Mouse (Mus musculus) MEL-GATA-1-ER (cell line): ENCODE results near the gene Rnf213.

ENCODE experiments used
- DNase-seq: peaks from one replicate; pipeline ENCODE4 v3.0.0-alpha.2; 2012; ENCODE audit warnings: low read depth; ENCODE audit errors: extremely low read depth

Gene Rnf213

DNA sequence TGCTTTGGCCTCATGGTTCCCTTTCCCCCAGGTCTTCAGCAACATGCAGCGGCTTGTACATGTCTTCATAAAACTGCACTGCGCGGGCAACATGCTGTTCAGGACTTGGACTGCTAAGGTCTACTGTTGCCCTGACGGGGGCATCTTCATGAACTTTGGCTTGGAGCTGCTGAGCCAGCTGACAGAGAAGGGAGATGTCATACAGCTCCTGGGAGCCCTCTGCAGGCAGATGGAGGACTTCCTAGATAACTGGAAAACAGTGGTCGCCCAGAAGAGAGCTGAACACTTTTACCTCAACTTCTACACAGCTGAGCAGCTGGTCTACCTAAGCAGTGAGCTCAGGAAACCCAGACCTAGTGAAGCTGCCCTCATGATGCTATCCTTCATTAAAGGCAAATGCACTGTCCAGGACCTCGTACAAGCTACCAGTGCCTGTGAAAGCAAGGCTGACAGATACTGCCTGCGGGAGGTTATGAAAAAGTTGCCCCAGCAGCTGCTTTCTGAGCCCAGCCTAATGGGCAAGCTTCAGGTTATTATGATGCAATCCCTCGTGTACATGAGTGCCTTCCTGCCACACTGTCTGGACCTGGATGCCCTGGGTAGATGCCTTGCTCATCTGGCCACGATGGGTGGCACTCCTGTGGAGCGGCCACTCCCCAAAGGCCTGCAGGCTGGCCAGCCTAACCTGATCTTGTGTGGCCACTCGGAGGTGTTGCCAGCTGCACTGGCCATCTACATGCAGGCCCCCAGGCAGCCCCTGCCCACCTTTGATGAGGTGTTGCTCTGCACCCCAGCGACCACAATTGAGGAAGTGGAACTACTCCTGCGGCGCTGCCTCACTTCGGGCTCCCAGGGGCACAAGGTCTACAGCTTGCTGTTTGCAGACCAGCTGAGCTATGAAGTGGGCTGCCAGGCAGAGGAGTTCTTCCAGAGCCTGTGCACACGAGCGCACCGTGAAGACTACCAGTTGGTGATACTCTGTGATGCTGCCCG, 43.3 kb downstream of the Rnf213 start:
- DNase-seq, result no peak

DNA sequence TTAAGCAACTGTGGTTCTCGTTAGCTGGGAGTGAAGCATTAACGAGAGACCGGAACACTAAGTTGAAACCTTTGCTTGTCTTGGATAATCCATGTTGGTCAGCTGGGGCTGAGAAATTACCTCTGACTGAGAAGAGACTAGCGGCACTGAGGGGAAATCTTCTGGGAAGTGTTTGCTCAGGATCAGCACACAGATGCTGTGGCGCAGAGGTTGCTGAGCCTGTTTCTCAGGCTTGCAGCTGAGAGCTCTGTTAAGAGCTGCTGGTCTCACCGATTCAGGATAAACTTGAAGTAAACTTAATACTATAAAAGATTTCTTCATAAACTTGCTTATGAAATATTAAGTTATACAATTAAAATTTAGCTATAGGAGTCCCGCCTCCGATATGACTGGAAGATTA, 45.9 kb downstream of the Rnf213 start:
- DNase-seq, result no peak

DNA sequence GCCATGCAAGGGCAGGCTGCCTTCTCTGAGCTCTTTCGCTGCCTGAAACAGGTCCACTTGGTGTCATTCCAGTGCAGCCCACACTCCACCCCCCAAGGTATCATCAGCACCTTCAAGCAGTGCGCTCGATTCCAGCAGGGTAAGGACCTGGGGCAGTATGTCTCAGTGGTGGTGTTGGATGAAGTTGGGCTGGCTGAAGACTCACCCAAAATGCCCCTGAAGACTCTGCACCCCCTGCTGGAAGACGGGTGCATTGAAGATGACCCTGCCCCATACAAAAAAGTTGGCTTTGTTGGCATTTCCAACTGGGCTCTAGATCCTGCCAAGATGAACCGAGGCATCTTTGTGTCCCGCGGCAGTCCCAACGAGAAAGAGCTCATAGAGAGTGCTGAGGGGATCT, 49.3 kb downstream of the Rnf213 start:
- no peak for DNase-seq

DNA sequence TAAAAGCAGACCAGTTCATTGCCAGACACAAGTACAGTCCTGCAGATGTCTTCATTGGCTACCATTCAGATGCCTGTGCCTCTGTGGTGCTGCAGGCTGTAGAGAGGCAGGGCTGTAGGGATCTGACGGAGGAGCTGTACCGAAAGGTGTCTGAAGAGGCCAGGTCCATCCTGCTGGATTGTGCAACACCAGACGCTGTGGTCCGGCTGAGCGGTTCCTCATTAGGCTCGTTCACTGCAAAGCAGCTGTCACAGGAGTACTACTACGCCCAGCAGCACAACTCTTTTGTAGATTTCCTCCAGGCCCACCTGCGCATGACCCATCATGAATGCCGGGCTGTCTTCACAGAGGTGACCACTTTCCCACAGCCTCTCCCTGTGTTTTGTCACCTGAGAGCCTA, 50.5 kb downstream of the Rnf213 start:
- DNase-seq, result no peak

DNA sequence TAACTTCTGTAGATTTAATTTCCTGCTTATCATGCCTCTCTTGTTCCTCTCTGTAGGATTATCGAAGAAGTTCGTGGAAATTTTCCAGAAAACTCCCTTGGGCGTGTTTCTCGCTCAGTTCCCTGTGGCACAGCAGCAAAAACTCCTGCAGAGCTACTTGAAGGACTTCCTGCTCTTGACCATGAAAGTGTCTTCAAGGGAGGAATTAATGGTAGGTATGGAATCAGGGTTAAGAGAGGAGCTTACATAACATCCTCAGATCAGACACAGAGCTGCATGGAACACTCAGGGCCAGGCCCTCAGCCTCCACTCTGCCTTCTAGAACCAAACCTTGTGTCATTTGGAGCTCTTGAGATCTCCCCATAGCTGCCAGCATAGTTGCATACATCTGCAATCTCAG, 63.2 kb downstream of the Rnf213 start:
- no peak for DNase-seq

DNA sequence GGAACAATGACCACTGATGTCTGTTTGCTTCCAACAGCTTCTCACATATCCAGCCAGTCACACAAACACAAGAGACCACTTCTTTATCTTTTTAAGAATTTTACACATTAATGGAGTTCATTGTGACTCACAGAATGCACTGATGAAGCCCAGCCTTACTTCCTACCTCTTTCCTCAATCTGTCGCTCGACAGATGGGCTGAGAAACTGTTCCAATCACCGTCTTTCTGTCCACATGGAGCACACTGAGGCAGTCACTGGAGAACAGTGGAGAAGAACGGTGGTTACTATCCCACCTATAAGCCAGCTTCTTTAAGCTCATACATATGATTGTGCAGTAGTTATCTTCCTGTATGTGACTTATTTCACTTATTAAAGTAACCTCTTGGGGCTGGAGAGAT, 85.0 kb downstream of the Rnf213 start:
- DNase-seq, result no peak

DNA sequence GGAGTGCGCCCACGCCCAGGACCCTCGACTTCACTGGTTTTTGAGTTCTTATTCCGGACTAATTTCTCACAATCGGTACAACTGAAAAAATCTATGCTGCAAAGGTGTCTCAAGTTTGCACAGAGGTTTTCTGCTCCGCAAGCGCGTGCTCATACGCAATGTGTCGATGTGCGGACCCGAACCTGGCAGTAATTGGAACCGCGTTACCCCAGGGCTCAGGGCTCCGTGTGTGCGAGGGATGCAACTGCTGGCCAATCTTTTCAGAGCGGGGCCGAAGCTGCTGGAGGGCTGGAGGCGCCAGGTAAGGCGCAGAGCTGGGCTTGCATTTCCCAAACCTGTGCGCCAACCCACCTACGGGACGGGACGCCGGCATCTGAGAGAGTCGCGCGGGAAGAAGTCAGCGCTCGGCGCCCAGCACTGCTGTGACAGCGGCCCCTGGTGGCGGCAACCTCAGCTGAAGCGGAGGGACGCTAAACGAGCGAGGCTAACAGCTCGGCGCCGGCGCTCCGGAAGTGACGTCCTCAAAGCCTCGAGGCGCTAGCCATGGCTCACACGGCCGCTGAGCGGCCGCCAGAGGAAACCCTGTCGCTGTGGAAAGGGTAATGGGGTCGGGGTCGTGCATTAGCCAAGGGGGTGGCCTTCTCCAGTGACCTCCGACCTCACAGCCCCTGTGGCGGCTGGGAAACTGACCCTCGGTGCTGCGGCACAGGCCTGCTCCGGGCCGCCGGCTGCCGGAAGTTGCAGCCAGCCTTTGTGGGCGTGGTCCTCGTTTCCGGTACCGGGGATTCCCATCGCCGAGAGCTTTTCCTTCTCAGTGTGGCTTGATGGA, 98.2 kb downstream of the Rnf213 start, which contains the start of gene Endov:
TSS of gene Endov (plus strand) at position 487 of the 829 bp plus-strand sequence.
- peak; percentile 77 for DNase-seq

DNA sequence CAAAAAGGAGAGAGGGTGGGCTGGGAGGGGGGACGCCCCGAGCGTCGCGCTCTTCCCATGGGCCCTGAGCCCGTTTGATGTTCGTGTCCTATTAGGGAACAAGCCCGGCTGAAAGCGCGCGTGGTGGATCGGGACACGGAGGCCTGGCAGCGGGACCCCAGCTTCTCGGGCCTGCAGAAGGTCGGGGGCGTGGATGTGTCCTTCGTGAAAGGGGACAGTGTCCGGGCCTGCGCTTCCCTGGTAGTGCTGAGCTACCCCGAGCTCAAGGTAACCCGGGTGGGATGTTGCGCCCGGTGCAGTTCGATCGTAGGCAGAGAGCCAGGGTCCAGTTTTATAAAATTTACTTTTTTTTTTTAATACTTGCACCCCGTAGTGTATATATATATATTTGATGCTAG, 98.8 kb downstream of the Rnf213 start:
- no peak for DNase-seq

DNA sequence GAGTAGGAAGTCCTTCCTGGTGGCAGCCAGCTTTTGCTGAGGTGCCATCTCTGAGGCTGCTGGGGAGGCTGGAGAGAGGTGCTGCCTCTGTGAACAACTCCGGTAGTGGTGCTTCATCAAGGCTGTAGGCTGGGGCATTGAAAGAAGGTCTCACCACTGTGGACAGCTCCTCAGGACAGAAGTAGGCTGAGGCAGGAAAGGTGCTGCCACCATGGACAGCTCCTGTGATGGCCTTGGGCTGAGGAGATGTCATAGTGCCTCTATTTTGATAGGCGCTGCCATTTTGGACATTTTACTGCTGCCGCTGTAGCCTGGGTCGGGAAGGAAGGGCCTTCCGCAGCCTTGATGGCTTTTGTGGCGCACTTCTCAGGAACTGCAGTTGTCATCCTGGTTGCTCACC, 99.9 kb downstream of the Rnf213 start:
- DNase-seq, result no peak

DNA sequence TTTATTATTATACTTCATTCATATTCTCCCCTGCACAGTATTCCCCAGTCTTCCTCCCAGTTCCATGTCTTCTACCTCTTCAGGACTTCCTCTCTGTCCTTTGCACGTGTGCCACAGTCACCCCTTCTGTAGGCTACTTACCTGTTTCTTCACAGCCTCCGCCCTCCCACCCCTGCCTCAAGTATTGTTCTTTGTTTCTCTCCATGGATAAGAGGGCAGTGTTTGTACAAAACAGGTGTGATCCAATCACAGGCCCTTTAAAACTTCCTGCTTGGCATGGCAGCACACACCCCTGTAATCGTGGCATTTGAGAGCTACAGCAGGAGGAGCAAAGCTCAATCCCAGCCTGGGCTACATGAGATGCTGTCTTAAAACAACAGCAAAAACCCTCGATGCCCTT, 100.6 kb downstream of the Rnf213 start:
- DNase-seq, result no peak

DNA sequence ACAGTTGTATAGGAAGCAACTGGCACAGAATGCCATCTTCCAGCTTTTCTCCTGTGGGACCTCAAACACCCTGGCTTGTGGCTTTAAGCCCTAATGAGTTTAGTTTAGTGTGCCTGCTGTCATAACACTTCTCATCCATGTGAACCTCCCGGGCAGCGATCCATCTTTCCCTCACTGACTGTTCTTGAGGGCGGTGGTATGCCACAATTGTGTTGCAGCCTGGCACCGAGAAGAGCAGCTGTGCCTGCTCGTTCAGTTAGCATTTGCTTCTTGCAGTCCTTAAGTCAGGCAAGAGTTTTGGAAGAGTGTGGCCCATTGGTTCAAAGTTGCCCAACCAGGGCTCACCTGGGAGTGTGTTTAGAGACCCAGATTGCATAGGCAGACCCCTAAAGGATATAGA, 103.2 kb downstream of the Rnf213 start:
- DNase-seq, result no peak

DNA sequence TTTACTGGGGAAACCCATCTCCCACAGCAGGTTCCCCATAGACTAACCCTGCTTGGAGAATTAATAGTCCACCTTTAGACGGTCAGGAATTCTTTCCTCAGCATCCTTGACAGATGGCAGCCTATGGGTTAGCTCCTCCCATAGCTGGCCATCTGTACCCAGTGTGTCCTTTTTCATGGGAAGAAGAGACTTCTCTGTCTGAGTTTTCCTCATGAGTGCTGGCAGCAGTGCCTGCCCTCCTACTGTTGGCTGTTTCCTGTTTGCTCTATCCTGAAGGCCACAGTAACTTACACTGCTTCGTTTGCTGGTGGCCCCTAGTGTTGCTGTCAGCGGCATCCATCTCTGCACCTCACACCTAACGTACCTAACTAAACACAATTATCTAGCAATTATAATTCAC, 104.6 kb downstream of the Rnf213 start:
- no peak for DNase-seq

DNA sequence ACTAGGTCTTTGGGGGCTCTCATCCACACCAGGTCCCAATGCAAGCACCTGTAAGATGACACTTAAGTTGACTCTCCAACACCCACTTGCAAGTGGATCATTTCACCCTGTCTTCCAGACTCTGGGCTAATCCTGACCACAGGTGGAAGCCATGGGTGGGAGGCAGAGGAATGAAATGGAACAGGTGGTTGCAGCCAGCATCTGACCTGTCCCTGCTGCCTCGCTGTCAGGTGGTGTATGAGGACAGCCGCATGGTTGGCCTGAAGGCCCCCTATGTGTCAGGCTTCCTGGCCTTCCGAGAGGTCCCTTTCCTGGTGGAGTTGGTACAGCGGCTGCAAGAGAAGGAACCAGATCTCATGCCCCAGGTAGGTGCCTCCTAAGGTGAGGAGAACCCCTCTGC, 106.4 kb downstream of the Rnf213 start:
- DNase-seq, result no peak

DNA sequence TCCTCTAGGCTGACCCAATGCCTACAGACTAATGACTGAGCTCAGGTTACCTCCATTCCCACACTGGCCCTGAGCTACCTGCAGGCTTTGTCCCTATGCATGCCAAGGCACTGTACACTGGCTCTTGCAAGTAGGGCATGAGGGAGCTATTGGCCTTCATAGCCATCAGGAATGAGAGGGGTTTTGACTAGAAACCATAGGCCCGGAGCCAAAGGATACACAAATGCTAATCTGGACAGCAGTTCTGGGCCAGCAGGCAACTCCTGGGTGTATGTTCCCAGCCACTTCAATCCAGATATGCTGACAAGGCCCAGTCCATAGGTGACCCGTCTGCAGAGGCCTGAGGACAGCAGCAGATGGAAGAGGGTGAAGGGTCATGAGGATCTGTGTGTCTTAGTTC, 107.1 kb downstream of the Rnf213 start:
- DNase-seq, result no peak

DNA sequence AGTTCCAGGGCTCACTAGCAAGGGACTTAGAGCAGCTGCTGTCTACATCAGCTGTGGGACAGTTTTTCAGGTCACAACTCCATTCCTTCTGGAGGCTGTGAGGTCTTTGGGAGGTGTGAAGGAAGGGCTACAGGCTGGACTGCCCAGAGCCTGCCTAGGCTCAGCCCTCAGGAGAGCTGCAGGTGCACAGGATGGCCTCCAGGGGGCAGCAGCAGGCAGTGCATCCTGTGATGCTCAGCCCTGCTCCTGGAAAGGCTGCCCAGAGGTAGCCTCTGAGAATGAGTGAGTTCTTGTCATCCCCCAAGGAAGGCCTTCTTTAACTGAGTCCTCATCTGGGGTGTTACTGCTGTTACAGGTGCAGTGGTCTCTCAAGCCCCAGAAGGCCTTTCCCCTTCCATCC, 110.8 kb downstream of the Rnf213 start:
- DNase-seq, result no peak

DNA sequence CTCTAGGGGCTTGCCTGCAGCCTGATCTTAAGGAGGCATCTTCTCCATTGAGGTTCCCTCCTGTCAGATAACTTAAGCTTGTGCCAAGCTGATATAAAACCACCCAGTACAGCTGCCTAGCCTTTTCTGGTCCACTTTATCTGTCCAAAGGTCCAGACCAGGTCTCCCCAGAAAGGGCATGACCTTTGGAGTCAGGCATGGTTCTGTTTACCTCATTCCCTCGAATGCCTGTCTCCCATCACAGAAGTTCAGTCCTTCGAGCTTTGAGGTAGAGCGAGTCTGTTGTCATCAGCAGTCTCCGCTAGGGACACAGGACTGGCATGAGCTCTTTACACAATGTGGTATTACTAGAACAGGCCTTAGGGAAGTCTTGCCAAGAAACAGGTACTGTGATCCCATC, 113.5 kb downstream of the Rnf213 start:
- no peak for DNase-seq

DNA sequence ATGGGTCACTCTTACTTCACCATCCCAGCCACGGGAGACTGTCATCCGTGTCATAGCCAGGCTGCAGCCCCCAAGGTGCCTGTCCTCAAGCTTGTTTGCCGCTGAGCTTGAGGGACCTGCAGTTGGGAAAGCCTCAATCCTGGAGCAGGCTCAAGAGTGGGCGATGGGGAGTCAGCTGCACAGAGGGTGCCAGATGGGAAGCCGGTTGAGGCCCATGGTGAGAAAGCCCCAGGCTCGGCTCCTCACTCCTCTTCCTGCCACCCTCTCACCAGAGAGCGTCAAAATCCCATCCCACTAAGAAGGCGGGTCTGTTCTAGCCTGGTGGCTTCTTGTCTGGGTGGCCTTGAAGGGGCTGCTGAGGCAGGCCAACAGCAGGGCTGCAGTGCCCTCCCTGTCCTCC, 114.9 kb downstream of the Rnf213 start:
- DNase-seq, result no peak

DNA sequence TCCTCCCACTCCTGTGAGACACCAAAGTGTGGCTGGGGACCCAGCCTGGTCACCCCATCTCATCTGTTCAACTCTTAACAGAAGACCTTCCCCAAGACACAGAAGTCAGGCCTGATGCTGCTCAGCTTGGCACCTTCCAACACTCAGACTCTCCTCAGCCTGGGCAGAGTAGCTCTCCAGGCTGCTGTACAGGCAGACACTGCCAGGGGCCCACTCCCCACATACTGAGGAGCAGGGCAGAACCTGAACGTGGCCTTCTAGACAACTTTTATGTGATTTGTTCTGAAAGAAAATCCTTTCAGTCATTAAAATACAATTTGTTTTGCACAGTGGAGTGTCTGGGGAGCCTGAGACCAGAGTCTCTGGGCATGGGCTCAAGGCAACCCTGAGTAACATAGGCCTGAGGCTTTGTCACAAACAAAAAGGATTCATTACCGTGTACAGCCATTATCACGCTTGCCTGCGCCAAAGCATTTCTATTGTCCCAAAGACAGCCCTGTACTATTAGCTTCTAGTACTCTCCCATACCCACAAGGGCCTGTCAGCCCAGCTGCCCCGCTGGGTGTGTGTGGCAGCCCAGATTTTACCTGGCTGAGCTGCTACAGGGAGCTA, 116.4 kb downstream of the Rnf213 start:
- no peak for DNase-seq

DNA sequence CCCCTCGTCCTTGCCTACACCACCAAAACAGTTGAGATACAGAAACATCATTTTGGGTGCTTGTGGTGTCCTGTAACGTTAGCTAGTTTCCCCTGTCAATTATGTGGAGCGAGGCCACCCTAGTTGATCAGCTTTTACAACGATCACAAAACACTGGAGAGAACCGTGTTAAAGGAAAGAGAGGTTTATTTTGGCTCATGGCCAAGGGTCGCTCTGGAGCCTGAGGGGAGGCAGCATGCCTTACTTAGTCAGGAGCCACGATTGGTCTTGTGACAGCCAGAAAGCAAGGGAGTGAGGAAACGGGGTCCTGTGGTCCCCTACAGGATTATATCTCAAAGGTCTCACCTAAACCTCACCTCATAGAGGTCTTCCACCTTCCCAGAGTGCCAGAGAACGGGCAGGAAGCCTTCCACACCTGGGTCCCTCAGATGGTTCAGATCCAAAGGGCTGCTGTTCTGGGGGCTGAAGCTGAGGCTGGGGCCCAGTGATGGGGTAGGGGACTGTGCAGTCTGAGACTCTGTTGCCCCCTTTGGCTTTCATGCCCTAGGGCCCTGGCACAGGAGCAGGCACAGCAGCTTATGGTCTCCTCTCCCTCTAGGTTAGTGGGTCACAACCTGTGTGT, 120.2 kb downstream of the Rnf213 start:
- DNase-seq, result no peak

DNA sequence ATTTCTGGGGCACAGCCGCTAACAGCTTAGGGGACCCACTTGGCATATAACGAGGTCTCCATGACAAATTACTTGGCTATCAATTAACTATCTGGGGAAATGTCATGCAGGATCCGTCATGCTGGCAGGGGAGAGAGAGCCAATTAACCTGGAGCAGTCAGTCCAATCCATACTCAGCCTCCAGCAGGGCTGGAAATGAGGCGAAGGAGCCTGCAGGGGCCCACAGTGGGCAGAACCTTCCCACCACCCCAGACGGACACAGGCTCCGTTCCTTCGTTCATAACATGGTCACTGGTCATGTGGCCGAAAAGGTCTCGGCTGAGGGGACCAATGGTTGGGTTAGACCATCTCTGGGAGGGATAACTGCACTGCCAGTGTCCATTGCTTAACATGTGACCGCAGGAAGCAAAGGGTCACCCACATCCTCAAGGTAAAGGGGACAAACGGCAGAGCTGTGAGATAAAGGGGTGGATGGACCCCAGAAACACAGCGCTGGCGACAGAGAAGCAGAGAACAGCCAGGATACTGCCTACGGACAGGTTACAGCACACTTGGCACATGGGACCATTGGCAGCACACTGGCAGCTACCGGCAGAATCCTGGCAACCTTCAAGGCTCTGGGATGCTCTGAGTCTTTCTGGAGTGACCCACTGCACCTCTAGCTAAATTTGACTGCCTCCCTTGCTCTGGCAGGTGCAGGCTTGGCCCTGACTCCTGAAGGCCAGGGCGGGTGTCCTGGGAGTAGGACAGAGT, 121.4 kb downstream of the Rnf213 start:
- no peak for DNase-seq
